Mouse (Mus musculus) intestine, postnatal 0 days (tissue): Measurements from ENCODE around the gene Negr1. TPM values are rescaled to one million over a fixed set of nuclear protein-coding genes. Genes with fewer than 3 reads are reported as not detected.

Experiments used
- ATAC-seq: fragments of 200-750 bp; cut with Nextera tagmentation; 2 replicates; pipeline ENCODE4 v1.8.0; 2017; ENCODE audit warnings: mild to moderate bottlenecking, moderate TSS enrichment, moderate library complexity
- H3K27ac ChIP-seq: fragments of 300-500 bp; sonication (generic); 2 replicates; pipeline ENCODE4 v1.5.1; 2014; ENCODE audit warnings: mild to moderate bottlenecking, low read depth, low read length, moderate library complexity
- H3K27me3 ChIP-seq: fragments of 300-500 bp; sonication (generic); replicated peaks from 2 replicates; pipeline ENCODE4 v1.6.1; 2014; ENCODE audit warnings: low read length, mixed read lengths; ENCODE audit not compliant: control insufficient read depth, insufficient read depth
- H3K36me3 ChIP-seq: fragments of 300-500 bp; sonication (generic); 2 replicates; pipeline ENCODE4 v1.6.1; 2014; ENCODE audit warnings: mild to moderate bottlenecking, moderate library complexity; ENCODE audit not compliant: control insufficient read depth, insufficient read depth
- H3K4me1 ChIP-seq: fragments of 300-500 bp; sonication (generic); replicated peaks from 2 replicates; pipeline ENCODE4 v1.6.1; 2014; ENCODE audit warnings: antibody characterized with exemption, low read length, mixed read lengths; ENCODE audit not compliant: control insufficient read depth, insufficient read depth
- H3K4me2 ChIP-seq: fragments of 300-500 bp; sonication (generic); replicated peaks from 2 replicates; pipeline ENCODE4 v1.6.1; 2014; ENCODE audit warnings: low read depth, mild to moderate bottlenecking, moderate library complexity
- H3K4me3 ChIP-seq: fragments of 300-500 bp; sonication (generic); 2 replicates; pipeline ENCODE4 v1.5.1; 2014; ENCODE audit warnings: low read depth, low read length
- H3K9ac ChIP-seq: fragments of 300-500 bp; sonication (generic); 2 replicates; pipeline ENCODE4 v1.6.1; 2014; ENCODE audit warnings: mild to moderate bottlenecking, low read depth, low read length
- H3K9me3 ChIP-seq: fragments of 300-500 bp; sonication (generic); 2 replicates; pipeline ENCODE4 v1.6.1; 2016; ENCODE audit warnings: mixed run types; ENCODE audit not compliant: control insufficient read depth
- CTCF ChIP-seq: sonication (generic); IDR thresholded peaks from 2 replicates; pipeline ENCODE4 v1.5.1; 2016; ENCODE audit warnings: low read depth, mild to moderate bottlenecking, control low read depth, antibody characterized with exemption, moderate library complexity
- WGBS: fragments of 180-500 bp; shearing (Covaris S2); extraction: QIAGEN DNeasy Blood & Tissue Kit; methylation state at CpG from one replicate; pipeline ENCODE4 v1.1.7; 2014; 5-methylcytosine and 5-hydroxymethylcytosine counted together
- polyA plus RNA-seq: library from polyadenylated mRNA; unstranded; fragments of >200 nt; fragmentation: Nextera tagmentation; extraction: Ambion mirVana; gene quantifications from 2 replicates; pipeline ENCODE4 v1.2.1, GENCODE M21; 2015

The Negr1 gene
- polyA plus RNA-seq, 1 experiment from 2014 or later = 2.0 TPM

GRCm38 (mm10) chr3:156851921-156852320 lies 290.3 kb downstream of the Negr1 start:
- no peak for TF ChIP-seq CTCF
- no peaks in the 10 kb centered on the region for H3K4me1 ChIP-seq
- no peak for ATAC-seq

GRCm38 (mm10) chr3:156870239-156870921 lies 308.8 kb downstream of the Negr1 start:
- TF ChIP-seq CTCF = no peak
- Histone ChIP-seq H3K9ac (no peak overlapping the region), H3K36me3 (no peaks in the 10 kb centered on the region), H3K27me3 (no peaks in the 10 kb centered on the region), H3K9me3 (no peaks in the 10 kb centered on the region), H3K4me3 (no peak overlapping the region), H3K4me1 (no peaks in the 10 kb centered on the region), H3K4me2 (no peak overlapping the region), H3K27ac (no peak overlapping the region)
- 72% methylated on average over 3 of the region's 3 CpGs for WGBS
- no peak for ATAC-seq

More at GRCm38 (mm10) chr3:156851921-156852320, 290.3 kb downstream of the Negr1 start:
- H3K4me3 ChIP-seq = no peak overlapping the region
- WGBS = 60% methylated on average over 3 of the region's 3 CpGs
- no peaks in the 10 kb centered on the region for H3K9me3 ChIP-seq
- no peaks in the 10 kb centered on the region for H3K36me3 ChIP-seq
- H3K27me3 ChIP-seq = no peaks in the 10 kb centered on the region
- no peak overlapping the region for H3K4me2 ChIP-seq
- no peak overlapping the region for H3K9ac ChIP-seq
- H3K27ac ChIP-seq = no peak overlapping the region

- no peak overlapping the region for H3K4me2 ChIP-seq
- no peak for ATAC-seq
- WGBS = 48% methylated on average over 2 of the region's 2 CpGs
Observed at GRCm38 (mm10) chr3:156870922-156871257, 309.3 kb downstream of the Negr1 start.

GRCm38 (mm10) chr3:156871641-156872196 lies 310.1 kb downstream of the Negr1 start:
- Histone ChIP-seq H3K9me3 (no peaks in the 10 kb centered on the region), H3K9ac (no peak overlapping the region), H3K27ac (no peak overlapping the region), H3K36me3 (no peaks in the 10 kb centered on the region), H3K27me3 (no peaks in the 10 kb centered on the region), H3K4me1 (no peaks in the 10 kb centered on the region), H3K4me2 (no peak overlapping the region), H3K4me3 (no peak overlapping the region)
- no peak for ATAC-seq
- peak; percentile 63 for TF ChIP-seq CTCF
- 82% methylated on average over 6 of the region's 6 CpGs for WGBS

More at GRCm38 (mm10) chr3:156870922-156871257, 309.3 kb downstream of the Negr1 start:
- Histone ChIP-seq H3K9me3 (no peaks in the 10 kb centered on the region), H3K4me1 (no peaks in the 10 kb centered on the region), H3K27ac (no peak overlapping the region), H3K27me3 (no peaks in the 10 kb centered on the region), H3K9ac (no peak overlapping the region), H3K36me3 (no peaks in the 10 kb centered on the region), H3K4me3 (no peak overlapping the region)
- no peak for TF ChIP-seq CTCF

- no peak overlapping the region for H3K4me2 ChIP-seq
Observed at GRCm38 (mm10) chr3:156876551-156876950, 315.0 kb downstream of the Negr1 start.

GRCm38 (mm10) chr3:156882129-156882528 lies 320.5 kb downstream of the Negr1 start:
- WGBS = 44% methylated on average over 3 of the region's 3 CpGs
- Histone ChIP-seq H3K9me3 (no peaks in the 10 kb centered on the region), H3K9ac (no peak overlapping the region), H3K4me1 (no peaks in the 10 kb centered on the region), H3K27ac (no peak overlapping the region), H3K27me3 (no peaks in the 10 kb centered on the region), H3K4me2 (no peak overlapping the region), H3K4me3 (no peak overlapping the region), H3K36me3 (no peaks in the 10 kb centered on the region)
- TF ChIP-seq CTCF = no peak
- ATAC-seq = peak; percentile 53; the same call in 1 of the 2 replicates

More at GRCm38 (mm10) chr3:156876551-156876950, 315.0 kb downstream of the Negr1 start:
- no peaks in the 10 kb centered on the region for H3K9me3 ChIP-seq
- H3K27ac ChIP-seq = no peak overlapping the region
- WGBS = 58% methylated on average over 1 of the region's 1 CpGs
- ATAC-seq = no peak
- H3K4me3 ChIP-seq = no peak overlapping the region
- no peak overlapping the region for H3K9ac ChIP-seq
- H3K27me3 ChIP-seq = no peaks in the 10 kb centered on the region
- H3K36me3 ChIP-seq = no peaks in the 10 kb centered on the region
- no peak for TF ChIP-seq CTCF
- no peaks in the 10 kb centered on the region for H3K4me1 ChIP-seq
